Mouse (Mus musculus): ENCODE results near the gene Slc27a4. TPM values are rescaled to one million over a fixed set of nuclear protein-coding genes. Genes with fewer than 3 reads are reported as not detected.

Gene Slc27a4
- polyA plus RNA-seq, 1 experiment from 2014 or later: 10.9 TPM

GRCm38 (mm10) chr2:29845636-29846035, 43.2 kb downstream of the Slc27a4 start:
- Histone ChIP-seq H3K27ac (ENCODE audit: poor library complexity, severe bottlenecking) (no peak overlapping the region), H3K4me3 (peak overlapping the region; percentile 36), H3K4me1 (replicated peaks) (peaks cover 16% of the 10 kb centered on the region), H3K27me3 (replicated peaks) (peaks cover 81% of the 10 kb centered on the region), H3K9me3 (replicated peaks) (no peaks in the 10 kb centered on the region), H3K36me3 (peaks cover 30% of the 10 kb centered on the region), H3K4me2 (peak overlapping the region; percentile 63), H3K9ac (0 out of 2 replicates have a peak overlapping the region, but pooled peaks have one; percentile 5)
- whole genome bisulfite sequencing: 11% methylated on average over 25 of the region's 25 CpGs
- no peak for ATAC-seq (ENCODE audit: insufficient number of reproducible peaks, low FRiP score)

GRCm38 (mm10) chr2:29846061-29846853, 43.8 kb downstream of the Slc27a4 start:
- H3K4me1 ChIP-seq (replicated peaks): peaks cover 14% of the 10 kb centered on the region
- no peak overlapping the region for H3K27ac ChIP-seq (ENCODE audit: poor library complexity, severe bottlenecking)
- H3K4me2 ChIP-seq: peak overlapping the region; percentile 63
- peak overlapping the region; percentile 36 for H3K4me3 ChIP-seq
- H3K9me3 ChIP-seq (replicated peaks): no peaks in the 10 kb centered on the region
- peaks cover 29% of the 10 kb centered on the region for H3K36me3 ChIP-seq
- peak overlapping the region; percentile 5; the same call in 1 of the 2 replicates for H3K9ac ChIP-seq
- peaks cover 81% of the 10 kb centered on the region for H3K27me3 ChIP-seq (replicated peaks)
- no peak for ATAC-seq (ENCODE audit: insufficient number of reproducible peaks, low FRiP score)
- WGBS: 7% methylated on average over 47 of the region's 47 CpGs

- Histone ChIP-seq H3K4me1 (replicated peaks) (peaks cover 14% of the 10 kb centered on the region), H3K36me3 (peaks cover 24% of the 10 kb centered on the region), H3K27ac (ENCODE audit: poor library complexity, severe bottlenecking) (no peak overlapping the region), H3K9ac (no peak overlapping the region), H3K9me3 (replicated peaks) (no peaks in the 10 kb centered on the region), H3K4me3 (no peak overlapping the region), H3K4me2 (no peak overlapping the region), H3K27me3 (replicated peaks) (peaks cover 83% of the 10 kb centered on the region)
- no peak for ATAC-seq (ENCODE audit: insufficient number of reproducible peaks, low FRiP score)
- WGBS: 45% methylated on average over 3 of the region's 3 CpGs
These were observed 44.5 kb downstream of the Slc27a4 start for GRCm38 (mm10) chr2:29846911-29847310.

- Histone ChIP-seq H3K9me3 (replicated peaks) (no peaks in the 10 kb centered on the region), H3K27me3 (replicated peaks) (peaks cover 63% of the 10 kb centered on the region), H3K36me3 (0 out of 2 replicates have a peak, but pooled peaks cover 3% of the 10 kb centered on the region), H3K4me3 (no peak overlapping the region), H3K27ac (ENCODE audit: poor library complexity, severe bottlenecking) (no peak overlapping the region), H3K4me1 (replicated peaks) (peaks cover 14% of the 10 kb centered on the region), H3K9ac (no peak overlapping the region), H3K4me2 (no peak overlapping the region)
- no peak for ATAC-seq (ENCODE audit: insufficient number of reproducible peaks, low FRiP score)
- WGBS: 70% methylated on average over 8 of the region's 8 CpGs
These were observed 46.6 kb downstream of the Slc27a4 start for GRCm38 (mm10) chr2:29849041-29849440.

DNA sequence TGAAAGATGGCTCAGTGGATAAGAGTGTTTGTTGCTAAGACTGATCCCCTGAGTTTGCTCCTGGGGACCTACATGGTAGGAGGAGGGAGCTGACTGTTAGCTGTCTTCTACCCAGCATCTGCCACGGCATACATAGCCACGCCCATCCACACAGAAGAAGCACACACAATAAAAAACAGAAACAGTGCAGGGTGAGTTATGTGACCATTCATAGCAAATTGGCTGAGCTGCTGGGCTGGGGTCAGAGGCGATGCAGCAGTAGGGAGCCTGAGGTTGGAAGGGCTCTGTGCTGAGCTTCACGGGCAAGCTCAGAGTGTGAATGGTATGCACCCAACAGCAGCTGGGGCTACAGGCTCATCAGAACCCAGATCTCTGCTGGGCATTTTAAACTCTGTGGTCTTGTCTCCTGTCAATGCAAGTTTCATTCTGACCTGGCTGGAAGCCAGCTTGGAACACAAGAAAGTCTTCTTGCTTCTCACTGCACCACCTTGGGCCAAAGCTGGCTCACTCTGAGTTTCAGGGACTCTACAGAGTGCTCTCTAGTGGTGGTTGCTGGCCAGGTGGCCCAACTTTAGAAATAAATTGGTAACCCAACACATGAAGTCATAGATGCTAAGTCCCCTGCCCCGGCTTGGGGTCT, 47.5 kb downstream of the Slc27a4 start:
- no peak for ATAC-seq (ENCODE audit: insufficient number of reproducible peaks, low FRiP score)
- no peak overlapping the region for H3K4me2 ChIP-seq
- no peak overlapping the region for H3K9ac ChIP-seq
- WGBS: 47% methylated on average over 5 of the region's 5 CpGs
- no peak overlapping the region for H3K27ac ChIP-seq (ENCODE audit: poor library complexity, severe bottlenecking)
- H3K9me3 ChIP-seq (replicated peaks): no peaks in the 10 kb centered on the region
- H3K36me3 ChIP-seq: no peaks in the 10 kb centered on the region
- peaks cover 14% of the 10 kb centered on the region for H3K4me1 ChIP-seq (replicated peaks)
- H3K4me3 ChIP-seq: no peak overlapping the region
- peaks cover 59% of the 10 kb centered on the region for H3K27me3 ChIP-seq (replicated peaks)

- no peak for ATAC-seq (ENCODE audit: insufficient number of reproducible peaks, low FRiP score)
- Histone ChIP-seq H3K27me3 (replicated peaks) (peaks cover 58% of the 10 kb centered on the region), H3K36me3 (no peaks in the 10 kb centered on the region), H3K9me3 (replicated peaks) (no peaks in the 10 kb centered on the region), H3K4me3 (no peak overlapping the region), H3K27ac (ENCODE audit: poor library complexity, severe bottlenecking) (no peak overlapping the region), H3K4me2 (no peak overlapping the region), H3K9ac (no peak overlapping the region), H3K4me1 (replicated peaks) (no peaks in the 10 kb centered on the region)
- 59% methylated on average over 4 of the region's 4 CpGs for WGBS
These were observed 50.6 kb downstream of the Slc27a4 start for GRCm38 (mm10) chr2:29852957-29853485.

GRCm38 (mm10) chr2:29853736-29854135, 51.3 kb downstream of the Slc27a4 start:
- Histone ChIP-seq H3K4me3 (no peak overlapping the region), H3K4me2 (no peak overlapping the region), H3K9me3 (replicated peaks) (no peaks in the 10 kb centered on the region), H3K36me3 (no peaks in the 10 kb centered on the region), H3K27me3 (replicated peaks) (peaks cover 52% of the 10 kb centered on the region), H3K9ac (no peak overlapping the region), H3K4me1 (replicated peaks) (no peaks in the 10 kb centered on the region), H3K27ac (ENCODE audit: poor library complexity, severe bottlenecking) (no peak overlapping the region)
- ATAC-seq (ENCODE audit: insufficient number of reproducible peaks, low FRiP score): no peak
- 66% methylated on average over 5 of the region's 5 CpGs for WGBS

- Histone ChIP-seq H3K9me3 (replicated peaks) (no peaks in the 10 kb centered on the region), H3K27ac (ENCODE audit: poor library complexity, severe bottlenecking) (no peak overlapping the region), H3K36me3 (no peaks in the 10 kb centered on the region), H3K4me3 (no peak overlapping the region), H3K4me2 (no peak overlapping the region), H3K27me3 (replicated peaks) (peaks cover 40% of the 10 kb centered on the region), H3K4me1 (replicated peaks) (no peaks in the 10 kb centered on the region), H3K9ac (no peak overlapping the region)
- no peak for ATAC-seq (ENCODE audit: insufficient number of reproducible peaks, low FRiP score)
- WGBS: 77% methylated on average over 10 of the region's 10 CpGs
These were observed 53.3 kb downstream of the Slc27a4 start for GRCm38 (mm10) chr2:29855585-29856210.

- no peak overlapping the region for H3K9ac ChIP-seq
- H3K27ac ChIP-seq (ENCODE audit: poor library complexity, severe bottlenecking): no peak overlapping the region
- no peak overlapping the region for H3K4me2 ChIP-seq
- no peaks in the 10 kb centered on the region for H3K36me3 ChIP-seq
- no peaks in the 10 kb centered on the region for H3K4me1 ChIP-seq (replicated peaks)
- peaks cover 40% of the 10 kb centered on the region for H3K27me3 ChIP-seq (replicated peaks)
- WGBS: 32% methylated on average over 19 of the region's 19 CpGs
- H3K4me3 ChIP-seq: no peak overlapping the region
- ATAC-seq (ENCODE audit: insufficient number of reproducible peaks, low FRiP score): no peak
- no peaks in the 10 kb centered on the region for H3K9me3 ChIP-seq (replicated peaks)
These were observed 54.2 kb downstream of the Slc27a4 start for GRCm38 (mm10) chr2:29856451-29857260.

DNA sequence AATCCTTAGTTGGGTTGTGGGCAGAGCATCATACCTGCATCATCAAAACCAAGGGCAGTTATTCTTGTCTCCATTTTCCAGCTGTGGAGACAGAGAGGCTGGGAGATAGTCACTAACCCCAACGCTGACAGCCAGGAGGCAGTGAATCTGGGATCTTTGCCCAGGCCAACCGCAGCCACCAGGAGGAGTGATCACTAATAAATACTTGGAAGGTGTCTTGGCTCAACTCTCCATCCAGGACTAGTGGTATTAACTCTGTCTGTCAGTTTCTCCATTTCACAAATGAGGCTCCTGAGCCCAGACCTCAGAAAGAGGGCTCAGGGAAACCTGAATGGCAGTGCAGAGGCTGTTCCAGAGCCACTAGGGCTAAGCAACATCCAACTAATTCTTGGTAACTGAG, 54.9 kb downstream of the Slc27a4 start:
- Histone ChIP-seq H3K27me3 (replicated peaks) (peaks cover 37% of the 10 kb centered on the region), H3K4me2 (no peak overlapping the region), H3K27ac (ENCODE audit: poor library complexity, severe bottlenecking) (no peak overlapping the region), H3K4me3 (no peak overlapping the region), H3K9ac (no peak overlapping the region), H3K36me3 (no peaks in the 10 kb centered on the region), H3K9me3 (replicated peaks) (no peaks in the 10 kb centered on the region), H3K4me1 (replicated peaks) (no peaks in the 10 kb centered on the region)
- WGBS: 37% methylated on average over 2 of the region's 2 CpGs
- no peak for ATAC-seq (ENCODE audit: insufficient number of reproducible peaks, low FRiP score)
